Mouse (Mus musculus) forebrain, embryonic 10.5 days (tissue): ENCODE data around the gene Stk32b. TPM values are rescaled to one million over a fixed set of nuclear protein-coding genes. Genes with fewer than 3 reads are reported as not detected.

Experiments
- DNase-seq: peaks from one replicate; pipeline ENCODE4 v3.0.0-alpha.2; 2017; ENCODE audit warnings: low spot score; ENCODE audit errors: extremely low spot score
- H3K27ac ChIP-seq: fragments of 300-500 bp; sonication (generic); 2 replicates; pipeline ENCODE4 v1.5.1; 2016; ENCODE audit warnings: mild to moderate bottlenecking
- H3K27me3 ChIP-seq: fragments of 300-500 bp; sonication (generic); 2 replicates; pipeline ENCODE4 v1.6.1; 2016; ENCODE audit warnings: mild to moderate bottlenecking; ENCODE audit not compliant: poor library complexity, severe bottlenecking
- H3K36me3 ChIP-seq: fragments of 300-500 bp; sonication (generic); replicated peaks from 2 replicates; pipeline ENCODE4 v1.6.1; 2016; ENCODE audit warnings: mild to moderate bottlenecking, moderate library complexity
- H3K4me1 ChIP-seq: fragments of 300-500 bp; sonication (generic); 2 replicates; pipeline ENCODE4 v1.6.1; 2016
- H3K4me3 ChIP-seq: fragments of 300-500 bp; sonication (generic); 2 replicates; pipeline ENCODE4 v1.5.1; 2016; ENCODE audit warnings: mild to moderate bottlenecking, moderate library complexity
- H3K9me3 ChIP-seq: fragments of 300-500 bp; sonication (generic); 2 replicates; pipeline ENCODE4 v1.6.1; 2016; ENCODE audit warnings: mild to moderate bottlenecking, moderate library complexity
- WGBS: fragments of 180-500 bp; shearing (Covaris S2); methylation state at CpG from one replicate; pipeline ENCODE4 v1.1.7; 2016; 5-methylcytosine and 5-hydroxymethylcytosine counted together
- polyA plus RNA-seq: library from polyadenylated mRNA; unstranded; fragments of >200 nt; fragmentation: Nextera tagmentation; extraction: Ambion mirVana; gene quantifications from 2 replicates; pipeline ENCODE4 v1.2.1, GENCODE M21; 2016

Stk32b gene
- polyA plus RNA-seq, result 0.39 and 0.63 TPM in 2 replicates

DNA sequence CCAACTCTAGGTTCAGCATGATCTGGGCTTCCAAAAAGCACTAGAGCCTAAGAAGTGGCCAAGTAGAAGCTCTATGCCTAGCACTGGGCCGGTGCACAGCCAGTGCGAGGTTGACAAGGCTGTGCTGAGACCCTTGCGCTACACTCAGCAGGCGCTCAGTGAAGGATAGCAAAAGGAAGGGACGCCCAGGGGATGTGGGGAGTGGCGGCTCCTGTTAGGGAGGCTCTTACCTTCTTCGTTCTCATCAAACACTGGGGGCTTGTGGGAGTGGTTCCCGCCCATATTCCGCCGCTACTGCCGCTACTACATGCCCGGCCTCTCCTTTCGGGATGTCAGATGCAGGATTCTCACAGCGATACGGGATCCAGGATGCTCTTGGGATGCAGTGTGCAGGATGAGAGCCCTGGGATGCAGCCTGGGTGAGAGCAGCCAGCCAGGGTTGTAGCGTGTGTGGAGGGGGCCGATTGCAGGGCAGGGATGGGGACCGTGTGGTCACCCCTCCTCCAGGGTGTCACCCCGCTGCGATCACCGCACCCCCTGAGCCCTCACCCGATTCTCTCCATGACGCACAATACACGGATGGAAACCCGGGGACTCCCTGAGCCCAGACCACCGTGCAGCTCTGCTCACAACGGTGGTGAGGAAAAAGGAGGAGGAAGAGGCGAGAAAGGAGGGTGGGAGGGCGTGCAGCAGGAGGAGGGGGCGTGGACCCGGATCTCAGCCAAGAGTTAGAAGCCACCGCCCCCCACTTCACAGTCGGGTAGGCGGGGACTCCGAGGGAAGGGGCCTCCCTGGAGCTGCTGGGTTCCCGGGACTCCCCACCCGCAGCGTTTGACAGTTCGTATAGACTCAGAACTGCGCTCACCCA, at the start of gene Stk32b:
Stk32b (minus strand) TSS at position 667 of the 868 bp plus-strand sequence.
- DNase-seq, result peak; percentile 64
- Histone ChIP-seq H3K4me3 (peak within 1 kb of the TSS; percentile 59), H3K27ac (peak within 1 kb of the TSS; percentile 27), H3K9me3 (no peaks in the 10 kb centered on the region), H3K4me1 (peaks cover 20% of the 10 kb centered on the region), H3K36me3 (no peaks in the 10 kb centered on the region), H3K27me3 (peaks cover 55% of the 10 kb centered on the region)
- under 1% methylated on average over 40 of the region's 40 CpGs for WGBS

- Histone ChIP-seq H3K27me3 (peaks cover 48% of the 10 kb centered on the region), H3K36me3 (no peaks in the 10 kb centered on the region), H3K4me1 (peaks cover 29% of the 10 kb centered on the region), H3K4me3 (no peak overlapping the region), H3K9me3 (no peaks in the 10 kb centered on the region), H3K27ac (0 out of 2 replicates have a peak overlapping the region, but pooled peaks have one; percentile 9)
- peak; percentile 24 for DNase-seq
- 28% methylated on average over 8 of the region's 8 CpGs for WGBS
Measured at GRCm38 (mm10) chr5:37765851-37766250, 48.9 kb upstream of the Stk32b start.

- DNase-seq, result no peak
- Histone ChIP-seq H3K9me3 (no peaks in the 10 kb centered on the region), H3K27ac (no peak overlapping the region), H3K27me3 (peaks cover 10% of the 10 kb centered on the region), H3K36me3 (no peaks in the 10 kb centered on the region), H3K4me3 (no peak overlapping the region), H3K4me1 (peaks cover 16% of the 10 kb centered on the region)
- 85% methylated on average over 3 of the region's 3 CpGs for WGBS
Measured at GRCm38 (mm10) chr5:37762046-37762445, 45.1 kb upstream of the Stk32b start.

GRCm38 (mm10) chr5:37753366-37753765, 36.4 kb upstream of the Stk32b start:
- DNase-seq, result no peak
- H3K4me3 ChIP-seq, result no peak overlapping the region
- H3K27ac ChIP-seq, result no peak overlapping the region
- H3K4me1 ChIP-seq, result peaks cover 3% of the 10 kb centered on the region
- H3K27me3 ChIP-seq, result no peaks in the 10 kb centered on the region
- 83% methylated on average over 7 of the region's 7 CpGs for WGBS
- no peaks in the 10 kb centered on the region for H3K36me3 ChIP-seq
- no peaks in the 10 kb centered on the region for H3K9me3 ChIP-seq

GRCm38 (mm10) chr5:37752027-37752967, 35.3 kb upstream of the Stk32b start:
- Histone ChIP-seq H3K27ac (no peak overlapping the region), H3K4me1 (peaks cover 3% of the 10 kb centered on the region), H3K4me3 (no peak overlapping the region), H3K36me3 (no peaks in the 10 kb centered on the region), H3K9me3 (no peaks in the 10 kb centered on the region), H3K27me3 (no peaks in the 10 kb centered on the region)
- 65% methylated on average over 8 of the region's 8 CpGs for WGBS
- peak; percentile 64 for DNase-seq

- no peak overlapping the region for H3K4me3 ChIP-seq
- no peaks in the 10 kb centered on the region for H3K27me3 ChIP-seq
- no peaks in the 10 kb centered on the region for H3K4me1 ChIP-seq
- H3K9me3 ChIP-seq, result no peaks in the 10 kb centered on the region; the same call in 1 of the 2 replicates
- H3K27ac ChIP-seq, result no peak overlapping the region
- no peak for DNase-seq
- no peaks in the 10 kb centered on the region for H3K36me3 ChIP-seq
- WGBS, result 80% methylated on average over 13 of the region's 13 CpGs
Measured at GRCm38 (mm10) chr5:37743889-37744707, 27.1 kb upstream of the Stk32b start.

DNA sequence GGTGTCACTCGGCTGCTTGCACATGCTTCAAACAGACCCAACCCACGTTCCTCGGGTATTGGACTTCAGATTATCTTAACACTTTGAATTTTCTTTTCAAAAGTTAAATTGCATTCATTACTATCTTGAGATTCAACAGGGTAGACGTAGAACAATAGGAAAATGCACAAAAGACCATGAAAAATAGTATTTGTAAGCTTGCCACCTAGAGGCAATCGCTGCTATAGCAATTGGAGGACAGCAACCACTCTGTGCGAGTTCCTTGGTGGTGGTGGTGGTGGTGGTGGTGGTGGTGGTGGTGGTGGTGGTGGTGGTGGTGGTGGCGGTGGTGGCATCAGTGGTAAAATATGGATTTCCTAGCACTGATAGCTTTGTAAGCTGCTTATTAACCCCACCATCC, 19.2 kb upstream of the Stk32b start:
- Histone ChIP-seq H3K4me1 (peaks cover 9% of the 10 kb centered on the region), H3K27ac (no peak overlapping the region), H3K9me3 (peaks cover 8% of the 10 kb centered on the region; the same call in 1 of the 2 replicates), H3K4me3 (no peak overlapping the region), H3K27me3 (no peaks in the 10 kb centered on the region), H3K36me3 (no peaks in the 10 kb centered on the region)
- WGBS, result 63% methylated on average over 7 of the region's 7 CpGs
- no peak for DNase-seq

GRCm38 (mm10) chr5:37735224-37735623, 18.3 kb upstream of the Stk32b start, which contains the start of gene Cytl1:
TSS of gene Cytl1 (plus strand) at chr5:37735519.
- 33% methylated on average over 5 of the region's 5 CpGs for WGBS
- Histone ChIP-seq H3K27me3 (no peaks in the 10 kb centered on the region), H3K27ac (0 out of 2 replicates have a peak within 1 kb of the TSS, but pooled peaks have one; percentile 20), H3K36me3 (no peaks in the 10 kb centered on the region), H3K9me3 (peaks cover 8% of the 10 kb centered on the region; the same call in 1 of the 2 replicates), H3K4me1 (peaks cover 9% of the 10 kb centered on the region), H3K4me3 (no peak within 1 kb of the TSS)
- no peak for DNase-seq

DNA sequence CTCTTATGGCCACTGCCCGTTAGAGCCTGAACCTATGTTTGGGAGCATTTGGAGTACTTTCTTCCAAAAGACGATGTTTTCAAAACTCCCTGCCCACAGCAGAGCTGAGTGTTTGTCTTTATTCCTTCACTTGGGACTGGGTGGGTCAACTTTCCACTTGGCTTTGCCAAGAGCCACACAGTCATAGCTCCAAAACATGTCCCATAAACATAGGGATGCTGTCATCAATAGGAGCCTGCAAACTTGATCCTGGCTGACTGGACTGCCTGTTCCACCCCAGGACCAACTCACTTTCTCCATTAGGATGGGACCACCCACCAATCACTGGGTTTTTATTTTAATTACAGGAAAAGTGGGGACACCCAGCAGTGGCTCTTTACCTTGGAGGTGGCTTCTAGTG, 13.8 kb upstream of the Stk32b start:
- no peaks in the 10 kb centered on the region for H3K27me3 ChIP-seq
- H3K36me3 ChIP-seq, result no peaks in the 10 kb centered on the region
- DNase-seq, result no peak
- no peak overlapping the region for H3K4me3 ChIP-seq
- peaks cover 8% of the 10 kb centered on the region; the same call in 1 of the 2 replicates for H3K9me3 ChIP-seq
- 91% methylated on average over 2 of the region's 2 CpGs for WGBS
- H3K27ac ChIP-seq, result no peak overlapping the region
- H3K4me1 ChIP-seq, result peaks cover 9% of the 10 kb centered on the region

- H3K27me3 ChIP-seq, result 0 out of 2 replicates have a peak, but pooled peaks cover 1% of the 10 kb centered on the region
- peaks cover 3% of the 10 kb centered on the region; the same call in 1 of the 2 replicates for H3K4me1 ChIP-seq
- no peak overlapping the region for H3K27ac ChIP-seq
- H3K36me3 ChIP-seq, result no peaks in the 10 kb centered on the region
- H3K4me3 ChIP-seq, result no peak overlapping the region
- DNase-seq, result no peak
- no peaks in the 10 kb centered on the region for H3K9me3 ChIP-seq
- WGBS, result 70% methylated on average over 4 of the region's 4 CpGs
Measured at GRCm38 (mm10) chr5:37725220-37725886, 8.4 kb upstream of the Stk32b start.

DNA sequence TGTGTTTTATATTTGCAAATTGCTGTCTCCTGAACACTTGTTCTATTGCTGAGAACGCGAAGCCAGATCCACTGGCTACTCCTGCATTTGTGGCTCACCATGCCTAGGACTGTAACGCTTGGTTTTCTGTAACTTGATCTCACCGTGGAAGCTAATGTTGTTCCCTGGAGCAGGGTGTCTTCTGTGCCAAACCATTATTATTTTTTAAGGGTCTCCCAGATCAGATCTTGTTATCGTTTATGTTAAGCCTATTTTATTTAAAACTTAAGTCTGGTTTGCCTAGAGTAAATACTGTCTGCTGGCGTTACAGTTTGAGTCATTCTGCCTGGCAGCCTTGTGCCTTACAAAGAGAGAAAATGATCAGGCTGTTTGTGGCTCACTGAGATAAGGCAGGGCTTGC, 3.7 kb upstream of the Stk32b start:
- H3K9me3 ChIP-seq, result no peaks in the 10 kb centered on the region
- H3K27ac ChIP-seq, result no peak overlapping the region
- peaks cover 20% of the 10 kb centered on the region for H3K4me1 ChIP-seq
- peaks cover 46% of the 10 kb centered on the region for H3K27me3 ChIP-seq
- 52% methylated on average over 6 of the region's 6 CpGs for WGBS
- H3K4me3 ChIP-seq, result no peak overlapping the region
- H3K36me3 ChIP-seq, result no peaks in the 10 kb centered on the region
- DNase-seq, result no peak
